Mouse (Mus musculus): ENCODE results near the gene Vmn2r91.
"Not testable (repeated sequence)": the region's sequence is repeated elsewhere in the genome, so short reads cannot be mapped to it uniquely, and the experiment has no call there.

The Vmn2r91 gene

DNA sequence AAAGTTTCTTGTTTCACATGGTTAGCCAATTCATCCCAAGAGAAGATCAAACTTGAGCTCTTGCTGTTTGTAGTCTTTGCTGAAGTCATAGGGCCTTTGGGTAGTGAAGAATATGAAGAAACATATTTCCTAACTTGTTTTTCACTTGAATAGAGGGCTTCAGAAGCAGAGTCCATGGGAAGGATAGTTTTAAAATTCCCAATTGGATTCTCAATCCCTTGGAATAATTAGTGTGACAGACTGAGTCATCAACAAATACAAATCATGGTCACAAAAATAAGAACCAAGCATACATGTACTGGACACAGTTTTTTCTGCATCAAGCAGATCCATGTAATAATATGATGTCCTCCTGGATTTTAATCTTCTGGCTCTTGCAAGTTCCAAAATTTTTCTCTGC lies at the start of gene Vmn2r91:
Vmn2r91 (plus strand) TSS at position 301 of the 400 bp plus-strand sequence.
- H3K36me3 ChIP-seq (ENCODE audit: control insufficient read depth, insufficient read depth, low read length, poor library complexity, severe bottlenecking); DNase-seq (ENCODE audit: low read depth, low spot score); H3K27me3 ChIP-seq (ENCODE audit: control insufficient read depth, insufficient read depth, low read length, poor library complexity, severe bottlenecking): not testable (repeated sequence)

GRCm38 (mm10) chr17:18049124-18049523 lies 35.7 kb upstream of the Vmn2r91 start, which contains the start of gene Vmn2r124:
Vmn2r124 (plus strand) TSS chr17:18049424.
- H3K36me3 ChIP-seq (ENCODE audit: control insufficient read depth, insufficient read depth, low read length, poor library complexity, severe bottlenecking): no peaks in the 10 kb centered on the region
- no peaks in the 10 kb centered on the region for H3K27me3 ChIP-seq (ENCODE audit: control insufficient read depth, insufficient read depth, low read length, poor library complexity, severe bottlenecking)
- no peak for DNase-seq (ENCODE audit: low read depth, low spot score)

DNA sequence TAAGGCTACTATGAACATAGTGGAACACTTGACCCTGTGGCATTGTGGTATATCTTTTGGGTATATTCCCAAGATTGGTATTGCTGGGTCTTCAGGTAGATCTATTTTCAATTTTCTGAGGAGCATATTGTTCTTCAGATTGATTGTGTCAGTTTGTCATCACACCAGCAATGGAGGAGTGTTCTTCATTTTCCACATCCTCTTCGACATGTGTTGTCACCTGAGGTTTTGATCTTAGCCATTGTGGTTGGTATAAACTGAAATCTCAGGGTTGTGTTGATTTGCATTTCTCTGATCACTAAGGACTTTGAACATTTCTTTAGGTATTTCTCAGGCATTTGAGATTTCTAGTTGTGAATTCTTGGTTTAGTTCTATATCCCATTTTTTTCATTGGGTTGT lies 10.8 kb downstream of the Vmn2r91 start:
- H3K36me3 ChIP-seq (ENCODE audit: control insufficient read depth, insufficient read depth, low read length, poor library complexity, severe bottlenecking); H3K27me3 ChIP-seq (ENCODE audit: control insufficient read depth, insufficient read depth, low read length, poor library complexity, severe bottlenecking); DNase-seq (ENCODE audit: low read depth, low spot score): not testable (repeated sequence)

- H3K27me3 ChIP-seq (ENCODE audit: control insufficient read depth, insufficient read depth, low read length, poor library complexity, severe bottlenecking); H3K36me3 ChIP-seq (ENCODE audit: control insufficient read depth, insufficient read depth, low read length, poor library complexity, severe bottlenecking); DNase-seq (ENCODE audit: low read depth, low spot score): not testable (repeated sequence)
These were observed 17.4 kb downstream of the Vmn2r91 start for GRCm38 (mm10) chr17:18102265-18102664.

DNA sequence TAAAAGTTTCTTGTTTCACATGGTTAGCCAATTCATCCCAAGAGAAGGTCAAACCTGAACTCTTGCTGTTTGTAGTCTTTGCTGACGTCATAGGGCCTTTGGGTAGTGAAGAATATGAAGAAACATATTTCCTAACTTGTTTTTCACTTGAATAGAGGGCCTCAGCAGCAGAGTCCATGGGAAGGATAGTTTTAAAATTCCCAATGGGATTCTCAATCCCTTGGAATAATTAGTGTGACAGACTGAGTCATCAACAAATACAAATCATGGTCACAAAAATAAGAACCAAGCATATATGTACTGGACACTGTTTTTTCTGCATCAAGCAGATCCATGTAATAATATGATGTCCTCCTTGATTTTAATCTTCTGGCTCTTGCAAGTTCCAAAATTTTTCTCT lies 66.8 kb downstream of the Vmn2r91 start, which contains the start of gene Vmn2r92:
Vmn2r92 (plus strand) TSS at position 301 of the 400 bp plus-strand sequence.
- not testable (repeated sequence) for H3K36me3 ChIP-seq (ENCODE audit: control insufficient read depth, insufficient read depth, low read length, poor library complexity, severe bottlenecking); H3K27me3 ChIP-seq (ENCODE audit: control insufficient read depth, insufficient read depth, low read length, poor library complexity, severe bottlenecking); DNase-seq (ENCODE audit: low read depth, low spot score)

GRCm38 (mm10) chr17:18161194-18161593 lies 76.4 kb downstream of the Vmn2r91 start:
- not testable (repeated sequence) for DNase-seq (ENCODE audit: low read depth, low spot score); H3K36me3 ChIP-seq (ENCODE audit: control insufficient read depth, insufficient read depth, low read length, poor library complexity, severe bottlenecking); H3K27me3 ChIP-seq (ENCODE audit: control insufficient read depth, insufficient read depth, low read length, poor library complexity, severe bottlenecking)

Data from splenic B cell, adult 2 months (primary cell).